Mouse (Mus musculus): ENCODE data around the gene Brca1.
"Not testable (repeated sequence)": the region's sequence is repeated elsewhere in the genome, so short reads cannot be mapped to it uniquely, and the experiment has no call there.

The Brca1 gene

DNA sequence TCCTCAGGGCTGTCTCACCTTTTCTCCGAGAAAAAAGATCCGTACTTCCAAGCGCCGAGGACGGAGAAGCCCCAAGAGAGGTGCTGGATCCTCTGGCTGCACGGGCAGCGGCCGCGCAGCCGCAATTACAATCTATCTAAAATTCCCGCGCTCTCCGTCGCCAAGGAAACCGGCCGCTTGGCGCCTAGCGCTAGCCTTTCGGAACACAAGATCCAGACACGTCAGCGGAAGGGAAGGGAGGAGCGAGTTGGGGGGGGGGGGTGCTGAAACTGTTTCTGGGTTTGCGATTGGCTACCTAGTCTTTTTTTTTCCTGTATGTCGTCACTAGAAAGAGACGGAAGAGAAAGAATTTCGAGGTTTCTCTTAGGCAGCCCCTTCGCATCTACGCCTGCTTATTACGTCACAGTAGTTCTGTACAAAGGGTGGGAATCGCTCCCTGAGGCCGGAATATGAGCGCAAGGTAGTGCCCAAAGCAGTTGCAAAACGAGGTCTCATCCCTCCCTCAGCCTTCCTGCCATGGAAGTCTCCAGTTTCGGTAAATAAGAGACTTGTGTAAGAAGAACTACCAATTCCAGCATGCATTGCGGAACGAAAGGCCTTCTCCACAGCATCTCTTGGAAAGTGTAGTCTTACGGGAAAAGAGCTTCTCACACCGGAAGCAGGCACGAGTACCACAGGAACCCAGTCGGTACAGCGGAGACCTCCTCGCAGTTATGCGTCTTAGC lies at the start of gene Brca1, which contains the start of gene Nbr1:
Gene Brca1, minus strand, starts transcription at position 205 of the 725 bp plus-strand sequence.
Gene Nbr1, plus strand, starts transcription at position 399 of the 725 bp plus-strand sequence.
- peak; percentile 98 for DNase-seq (ENCODE audit: low read depth, low spot score)

DNA sequence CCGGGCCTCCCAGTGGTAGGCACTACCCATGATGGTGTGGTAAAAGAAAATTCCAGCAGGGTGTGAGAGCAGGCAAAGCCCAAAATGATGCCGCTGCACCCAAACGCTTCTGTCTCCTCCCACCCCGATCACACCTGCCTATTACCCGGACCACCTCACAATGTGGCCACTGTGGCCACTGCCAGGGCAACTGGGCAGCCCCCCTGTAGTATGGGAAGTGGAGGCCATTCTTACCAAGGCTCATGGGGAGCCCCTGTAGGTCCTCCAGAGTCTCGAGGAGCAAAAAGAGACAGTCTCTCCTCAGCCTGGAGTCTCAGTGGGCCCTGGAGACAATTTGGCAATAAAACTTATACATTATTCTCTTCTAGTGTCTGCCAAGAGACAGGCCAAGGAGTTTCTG lies 47.4 kb upstream of the Brca1 start, which contains the start of gene Gm11634:
Gene Gm11634, minus strand, starts transcription at position 101 of the 400 bp plus-strand sequence.
- no peak for DNase-seq (ENCODE audit: low read depth, low spot score)

DNA sequence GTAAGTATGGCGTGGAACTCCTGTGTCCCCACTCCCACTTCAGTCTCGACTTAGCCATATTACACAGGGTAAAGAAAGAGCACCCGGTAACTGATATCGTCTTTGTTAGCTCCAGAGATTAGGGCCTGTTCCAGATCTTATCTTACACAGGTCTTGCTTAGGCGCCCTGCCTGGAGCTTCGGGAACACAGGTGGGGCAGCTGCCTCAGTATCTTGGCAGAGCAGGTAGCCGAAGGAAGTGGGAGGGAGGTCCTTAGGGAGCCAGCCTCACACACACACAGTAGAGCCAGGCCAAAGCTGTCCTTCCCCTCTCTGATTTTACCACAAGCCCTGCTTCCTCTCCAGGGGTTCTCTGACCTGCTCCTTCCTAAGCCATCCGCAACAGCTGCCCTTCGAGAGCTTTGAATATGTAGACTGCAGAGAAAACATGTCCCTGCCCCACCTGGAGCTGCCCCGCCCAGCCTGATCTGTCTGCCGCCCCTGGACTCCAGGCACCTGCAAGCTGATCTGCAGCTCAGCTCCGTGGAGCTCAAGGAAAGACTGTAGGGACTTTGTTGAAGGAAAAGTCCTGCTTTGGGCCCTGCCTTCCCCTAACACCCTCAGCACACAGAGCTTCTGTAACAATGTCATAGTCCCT lies 38.4 kb upstream of the Brca1 start:
- no peak for DNase-seq (ENCODE audit: low read depth, low spot score)

DNA sequence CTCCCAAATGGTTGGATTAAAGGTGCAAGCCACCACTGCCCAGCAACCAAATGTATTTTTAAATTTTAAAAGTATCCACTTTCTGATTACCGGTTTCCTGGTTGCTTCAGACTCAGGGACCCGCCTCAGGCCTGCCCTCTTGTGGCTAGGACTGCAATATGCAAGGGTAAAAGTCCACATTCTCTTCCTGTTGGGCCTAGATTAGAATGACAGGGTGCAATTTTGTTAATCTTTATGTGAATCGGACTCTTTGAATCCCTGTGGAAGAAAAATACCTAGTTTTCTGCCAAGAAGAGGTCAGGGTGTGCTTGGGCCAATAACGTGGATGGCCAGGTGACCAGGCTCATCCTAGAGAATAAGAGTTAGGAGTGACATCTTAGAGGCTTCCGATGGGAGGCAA lies 37.7 kb upstream of the Brca1 start:
- DNase-seq (ENCODE audit: low read depth, low spot score) = peak; percentile 38

DNA sequence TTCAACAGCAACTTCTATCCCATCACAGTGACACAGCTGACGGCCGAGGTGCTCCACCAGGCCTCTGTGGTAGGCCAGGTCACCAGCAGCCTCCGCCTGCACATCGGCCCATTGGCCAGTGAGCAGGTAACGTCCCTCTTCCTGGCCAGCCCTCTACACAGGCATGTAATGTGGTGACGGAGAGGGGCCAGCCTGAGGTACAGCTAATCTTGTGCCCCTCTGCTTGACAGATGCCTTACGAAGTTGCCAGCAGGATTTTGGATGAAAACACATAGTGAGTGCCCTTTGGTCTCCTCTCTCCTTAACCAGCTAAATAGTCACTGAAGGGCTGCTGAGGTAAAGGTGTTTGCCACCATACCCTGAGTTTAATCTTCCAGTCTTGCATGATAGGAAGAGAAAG lies 37.1 kb upstream of the Brca1 start:
- DNase-seq (ENCODE audit: low read depth, low spot score) = no peak

DNA sequence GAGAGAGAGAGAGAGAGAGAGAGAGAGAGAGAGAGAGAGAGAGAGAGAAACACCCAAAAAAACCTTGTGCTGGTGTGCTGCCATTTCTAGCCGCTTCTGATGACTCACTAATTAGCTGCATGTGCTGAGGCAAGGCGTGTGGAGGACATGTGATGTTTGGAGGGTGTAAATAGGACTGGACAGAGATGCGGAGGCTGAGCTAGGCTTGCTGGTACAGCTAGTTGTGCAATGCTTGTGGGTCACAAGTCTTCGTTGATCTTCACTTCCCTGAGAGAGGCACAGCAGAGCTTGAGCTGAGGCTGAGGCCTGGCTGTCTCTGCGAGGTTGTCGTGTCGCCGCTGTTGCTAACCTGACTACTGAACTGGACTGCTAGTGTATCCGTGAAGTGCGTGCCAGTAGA lies 35.9 kb upstream of the Brca1 start:
- DNase-seq (ENCODE audit: low read depth, low spot score) = no peak

DNA sequence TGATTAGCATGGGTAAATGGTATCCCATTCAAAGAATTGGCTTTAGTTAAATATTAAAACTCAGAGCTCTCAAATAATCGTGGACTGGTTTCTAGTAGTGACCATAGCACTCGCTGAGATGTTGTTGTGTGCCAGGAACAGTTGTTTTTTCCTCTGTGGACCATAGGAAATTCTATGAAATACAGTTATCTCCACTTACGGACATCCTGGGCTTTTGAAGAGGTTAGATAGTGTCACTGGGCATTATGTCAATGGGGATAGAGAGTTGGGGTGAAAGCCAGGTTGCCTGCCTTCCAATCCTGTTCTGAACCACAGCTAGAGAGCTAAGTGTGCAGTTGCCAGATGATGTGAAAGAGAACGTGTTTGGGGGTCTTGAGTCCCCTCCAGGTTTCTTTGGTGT lies 34.0 kb upstream of the Brca1 start:
- no peak for DNase-seq (ENCODE audit: low read depth, low spot score)

DNA sequence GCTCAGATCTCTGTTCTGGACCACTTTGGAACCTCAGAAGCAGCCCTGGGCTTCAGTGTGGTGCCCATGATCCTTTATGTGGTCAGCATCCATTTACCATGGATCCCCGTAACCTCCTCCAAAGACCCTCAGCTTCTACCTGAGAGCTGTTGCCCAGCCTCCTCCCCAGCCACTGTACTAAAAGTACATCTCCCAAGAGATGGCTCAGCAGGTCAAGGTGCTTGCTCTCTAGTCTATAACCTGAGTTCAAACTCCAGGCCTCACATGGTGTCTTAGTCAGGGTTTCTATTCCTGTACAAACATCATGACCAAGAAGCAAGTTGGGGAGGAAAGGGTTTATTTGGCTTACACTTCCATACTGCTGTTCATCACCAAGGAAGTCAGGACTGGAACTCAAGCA lies 33.3 kb upstream of the Brca1 start:
- not testable (repeated sequence) for DNase-seq (ENCODE audit: low read depth, low spot score)

DNA sequence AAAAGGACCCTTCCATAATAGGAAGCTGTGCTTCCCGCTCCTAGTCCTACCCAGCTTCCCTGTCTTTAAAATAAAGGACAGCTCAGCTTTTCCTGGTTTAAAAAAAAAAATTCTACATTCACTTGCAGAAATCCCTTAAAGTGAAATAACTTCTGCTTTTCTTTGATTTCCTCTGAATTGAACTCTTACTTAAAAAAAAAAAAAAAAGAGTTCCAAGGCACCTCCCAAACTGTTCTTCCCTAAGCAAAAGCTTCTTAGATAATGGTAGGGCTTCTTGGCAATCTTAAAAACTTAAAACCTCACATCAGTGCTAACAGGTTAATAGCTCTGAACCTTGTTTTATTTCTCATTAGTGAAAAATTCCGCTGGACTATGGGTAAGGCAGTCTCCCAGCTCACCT lies 31.4 kb upstream of the Brca1 start:
- DNase-seq (ENCODE audit: low read depth, low spot score) = no peak

DNA sequence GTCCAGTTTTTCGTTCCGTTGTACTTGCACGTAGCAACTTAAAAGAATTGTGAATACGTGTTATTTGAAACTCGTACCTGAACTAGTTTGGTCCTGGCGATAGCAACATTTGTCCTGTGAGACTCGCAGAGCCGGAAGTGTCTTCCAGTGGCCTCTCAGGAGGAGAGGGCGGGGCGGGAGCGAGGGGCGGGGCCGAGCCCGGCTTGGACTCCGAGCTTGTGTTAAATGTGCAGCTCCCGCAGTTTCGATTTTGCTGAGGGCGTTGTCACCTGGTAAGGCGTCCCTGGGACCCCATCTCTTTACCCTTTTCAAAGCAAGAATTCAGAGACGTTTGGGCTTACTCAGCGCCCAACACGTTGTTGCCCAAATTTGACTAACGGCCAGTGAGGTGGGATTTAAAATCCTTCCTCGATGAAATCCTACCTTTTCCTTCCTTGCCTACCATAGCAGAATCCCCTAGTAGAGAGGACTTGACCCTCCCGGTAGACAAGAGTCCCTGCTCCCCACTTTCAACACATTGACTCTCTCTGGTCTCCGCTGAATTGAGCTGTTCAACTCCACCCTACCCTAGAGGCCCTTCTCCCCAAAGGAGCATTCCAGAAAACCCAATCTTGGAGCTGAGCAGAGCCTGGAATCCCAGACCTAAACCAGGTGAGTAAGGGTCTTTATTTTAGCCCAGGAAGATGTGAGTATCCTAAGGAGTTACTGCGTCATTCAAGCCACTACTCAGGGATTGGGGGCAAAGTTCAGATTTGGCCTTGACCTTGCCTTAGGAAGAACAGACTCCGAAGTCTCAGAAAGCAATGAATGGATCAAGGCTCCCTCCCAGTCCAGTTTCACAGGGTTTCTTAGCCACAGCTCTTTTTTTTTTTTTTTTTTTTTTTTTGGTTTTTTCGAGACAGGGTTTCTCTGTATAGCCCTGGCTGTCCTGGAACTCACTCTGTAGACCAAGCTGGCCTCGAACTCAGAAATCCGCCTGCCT lies 30.6 kb upstream of the Brca1 start, which contains the start of gene Tmem106a:
Gene Tmem106a, plus strand, starts transcription at position 189 of the 982 bp plus-strand sequence.
- DNase-seq (ENCODE audit: low read depth, low spot score) = peak; percentile 35

DNA sequence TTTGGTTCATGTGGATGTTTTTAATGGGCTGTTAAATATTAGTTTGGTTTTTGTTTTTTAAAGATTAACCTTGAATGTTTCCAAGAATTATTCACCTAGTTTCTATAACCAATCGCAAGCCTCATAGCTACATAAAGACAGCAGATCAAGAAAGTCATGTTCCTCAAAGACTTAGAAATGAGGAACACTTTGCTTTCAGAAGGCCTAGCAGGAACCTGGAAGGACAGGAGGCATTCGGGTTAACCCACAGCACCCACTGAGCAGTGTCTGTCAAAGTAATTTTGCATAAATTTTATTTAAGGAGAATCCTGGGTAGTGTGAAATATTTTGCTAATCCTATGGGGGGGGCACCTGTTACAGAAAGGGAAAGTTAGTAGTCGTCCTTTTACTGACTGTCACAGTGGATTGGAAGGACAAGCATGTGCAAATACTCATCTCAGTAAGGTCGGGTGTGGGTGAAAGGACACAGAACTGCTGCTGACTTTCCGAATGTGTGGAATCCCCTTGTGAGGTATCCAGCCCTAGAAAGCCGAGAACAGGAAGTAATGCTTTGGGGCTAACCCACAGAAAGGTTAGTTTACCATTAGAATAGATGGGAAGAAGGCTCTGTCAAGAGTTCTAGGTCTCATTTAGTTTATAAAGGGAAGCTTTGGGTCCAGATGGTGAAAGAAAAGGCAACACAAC lies 29.5 kb upstream of the Brca1 start:
- no peak for DNase-seq (ENCODE audit: low read depth, low spot score)

DNA sequence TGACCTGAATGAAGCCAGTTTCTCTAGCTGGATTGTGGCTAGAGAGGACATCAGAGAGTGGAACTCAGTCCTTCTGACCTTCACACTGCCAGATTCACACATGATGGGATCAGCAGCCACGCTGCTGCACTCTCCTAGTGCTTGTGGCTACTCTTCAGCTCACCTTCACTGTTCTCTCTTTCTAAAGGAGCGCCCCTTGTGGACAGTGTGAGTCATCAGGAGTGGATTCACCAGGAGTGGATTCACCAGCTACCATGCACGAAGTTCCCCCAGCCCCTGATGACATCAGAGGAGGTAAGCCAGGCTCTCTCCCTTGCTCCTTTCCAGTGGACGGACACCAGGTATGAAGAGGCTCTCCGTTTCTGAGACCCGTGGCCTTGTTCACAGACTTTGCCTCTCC lies 24.4 kb upstream of the Brca1 start:
- DNase-seq (ENCODE audit: low read depth, low spot score) = no peak

DNA sequence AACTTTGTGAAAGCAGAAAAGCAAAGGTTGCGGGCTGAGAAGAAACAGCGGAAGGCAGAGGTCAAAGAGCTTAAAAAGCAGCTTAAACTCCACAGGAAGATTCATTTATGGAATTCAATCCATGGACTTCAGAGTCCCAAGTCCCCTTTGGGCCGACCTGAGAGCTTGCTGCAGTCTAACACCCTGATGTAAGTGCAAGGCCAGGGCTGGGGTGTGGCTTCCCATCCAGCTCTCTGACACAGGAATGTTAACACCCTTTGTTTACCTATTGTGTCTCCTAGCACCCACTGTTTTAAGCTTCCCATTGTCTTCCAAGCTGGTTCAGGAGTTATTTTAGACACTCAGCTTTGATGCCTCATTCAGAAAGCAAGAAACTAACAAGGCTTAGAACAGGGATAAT lies 16.7 kb upstream of the Brca1 start:
- no peak for DNase-seq (ENCODE audit: low read depth, low spot score)

DNA sequence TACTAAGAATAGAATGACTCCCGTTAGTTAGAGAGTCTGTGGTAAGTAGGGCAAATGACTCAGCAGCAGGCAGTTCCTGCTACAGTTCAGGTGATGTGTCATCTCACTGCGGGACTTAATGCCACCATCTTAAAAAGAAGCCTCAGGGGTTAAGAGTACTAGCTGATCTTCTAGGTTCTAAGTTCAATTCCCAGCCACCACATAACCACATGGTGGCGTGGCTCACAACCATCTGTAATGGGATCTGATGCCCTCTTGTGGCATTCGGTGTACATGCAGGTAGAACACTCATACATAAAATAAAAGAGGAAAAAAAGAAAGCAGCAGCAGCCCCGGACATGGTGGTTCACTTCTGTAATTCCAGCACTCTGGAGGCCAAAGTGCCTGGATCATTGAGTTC lies 10.6 kb upstream of the Brca1 start:
- peak; percentile 66 for DNase-seq (ENCODE audit: low read depth, low spot score)

DNA sequence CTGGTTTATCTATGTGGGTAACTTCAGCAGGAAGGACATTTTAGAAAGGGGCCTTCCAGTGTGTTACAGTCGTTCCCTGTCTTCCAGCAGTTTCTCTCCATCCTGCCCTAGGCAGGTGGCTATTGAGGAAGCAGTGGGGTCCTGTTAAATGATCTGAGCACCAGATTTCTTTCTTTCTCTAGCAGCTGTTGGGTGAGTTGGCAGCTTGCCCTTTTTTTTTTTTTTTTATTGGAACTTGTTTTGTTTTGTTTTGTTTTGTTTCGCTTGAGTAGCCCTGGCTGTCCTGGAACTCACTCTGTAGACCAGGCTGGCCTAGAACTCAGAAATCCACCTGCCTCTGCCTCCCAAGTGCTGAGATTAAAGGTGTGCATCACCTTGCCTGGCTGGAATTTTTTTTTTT lies 5.2 kb upstream of the Brca1 start:
- DNase-seq (ENCODE audit: low read depth, low spot score) = no peak

DNA sequence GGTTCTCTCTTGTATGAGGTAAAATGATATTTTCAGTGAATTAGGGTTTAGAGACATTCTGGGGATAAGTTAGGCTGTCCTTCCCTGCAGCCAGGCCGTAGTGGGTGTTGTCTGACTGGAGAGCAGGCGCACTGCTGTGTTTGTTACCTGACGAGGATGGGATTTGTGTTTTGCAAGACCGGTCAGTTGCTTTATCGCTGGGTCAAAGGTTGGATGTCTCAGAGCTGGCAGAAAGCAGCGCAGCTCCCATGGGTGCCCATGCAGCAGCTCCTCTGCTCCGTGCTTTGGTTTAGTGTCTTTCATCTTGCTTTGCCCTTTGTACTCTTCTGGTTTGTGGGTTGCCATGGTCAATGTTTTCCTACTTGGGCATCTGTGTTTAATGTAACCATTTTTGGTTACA lies 4.8 kb upstream of the Brca1 start:
- no peak for DNase-seq (ENCODE audit: low read depth, low spot score)

DNA sequence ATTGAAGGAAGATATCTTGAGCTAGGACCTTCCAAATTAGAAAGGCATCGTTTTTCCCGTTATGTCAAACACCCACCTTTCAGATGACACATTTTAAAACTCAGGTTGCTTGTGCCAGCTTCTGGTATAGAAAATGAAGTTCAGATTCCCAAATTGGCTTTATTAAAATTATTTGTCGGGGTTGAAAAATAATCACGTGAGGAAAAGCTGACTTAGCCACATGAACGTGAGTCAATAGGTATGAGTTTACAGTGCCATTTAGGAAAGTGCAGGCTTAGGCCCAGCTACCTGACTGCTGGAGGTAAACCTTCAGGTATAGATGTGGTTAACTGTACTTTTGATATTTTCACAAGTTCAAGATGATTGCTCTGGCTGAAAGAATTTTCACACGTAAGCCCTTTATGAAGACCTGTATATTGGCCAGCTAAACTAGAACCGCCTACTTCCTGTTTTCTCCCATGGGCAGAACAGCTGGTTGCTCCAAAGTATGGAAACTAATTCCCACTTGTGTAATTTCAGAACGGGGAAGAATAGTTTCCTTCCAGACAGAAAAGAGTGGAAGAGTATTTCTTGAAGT lies 1.7 kb upstream of the Brca1 start:
- DNase-seq (ENCODE audit: low read depth, low spot score) = peak; percentile 2

DNA sequence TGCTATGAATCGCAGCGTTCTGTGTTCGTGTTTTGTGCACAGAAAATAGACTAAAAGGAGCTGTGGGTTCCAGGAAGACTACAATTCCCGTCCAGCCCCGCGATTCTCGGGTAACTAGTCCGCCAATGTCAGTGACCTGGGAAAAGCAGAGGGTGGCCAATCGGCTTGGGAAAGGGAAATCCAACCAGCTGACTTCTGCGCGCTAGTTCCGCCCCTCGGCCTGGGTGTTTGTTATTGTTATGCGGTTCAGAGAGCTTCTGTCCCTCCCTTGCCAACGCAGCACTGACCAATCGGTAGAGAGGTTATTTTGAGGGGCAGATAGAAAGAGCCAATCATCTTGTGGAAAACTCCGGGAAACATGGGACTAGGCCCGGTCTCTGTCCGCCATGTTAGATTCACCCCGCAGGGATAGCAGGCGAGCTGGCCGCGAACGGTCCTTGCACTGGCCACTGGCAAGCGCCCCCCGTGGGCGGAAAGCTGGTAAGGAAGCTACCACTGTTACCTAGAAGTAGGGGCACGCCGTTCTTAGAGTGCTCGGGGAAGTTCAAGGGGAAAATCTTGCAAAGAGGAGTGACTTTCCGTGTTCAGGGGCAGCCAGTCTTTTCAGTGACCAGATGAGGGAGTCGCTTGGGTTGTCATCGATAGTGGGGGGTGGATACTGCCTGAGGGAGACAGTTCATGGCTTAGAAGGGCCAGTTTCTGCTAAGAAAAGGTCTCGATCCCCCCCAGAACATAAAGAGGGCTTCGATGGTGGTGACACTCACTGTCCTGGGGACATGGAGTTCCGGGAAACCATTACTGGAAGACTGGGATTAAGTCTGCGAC lies 933 bp upstream of the Brca1 start:
- peak; percentile 99 for DNase-seq (ENCODE audit: low read depth, low spot score)

DNA sequence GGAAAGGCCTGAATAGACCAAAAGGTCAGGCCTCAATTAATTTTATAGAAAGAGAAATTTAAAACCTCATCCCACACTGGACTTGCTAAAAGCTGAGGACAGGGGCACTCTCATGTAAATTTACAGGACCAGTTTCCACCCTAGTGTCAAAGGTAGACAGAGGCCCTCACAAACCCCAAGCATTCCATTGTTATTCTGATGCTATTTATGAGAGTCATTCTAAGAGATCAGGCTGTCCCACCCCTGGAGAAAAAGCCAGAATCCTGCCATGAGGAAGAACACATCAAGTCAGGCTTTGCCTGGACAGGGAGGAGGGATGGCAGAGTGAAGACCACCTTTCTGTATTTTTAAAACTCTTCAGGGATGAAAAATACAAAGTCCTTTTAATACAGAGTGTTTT lies 3.2 kb downstream of the Brca1 start:
- no peak for DNase-seq (ENCODE audit: low read depth, low spot score)

DNA sequence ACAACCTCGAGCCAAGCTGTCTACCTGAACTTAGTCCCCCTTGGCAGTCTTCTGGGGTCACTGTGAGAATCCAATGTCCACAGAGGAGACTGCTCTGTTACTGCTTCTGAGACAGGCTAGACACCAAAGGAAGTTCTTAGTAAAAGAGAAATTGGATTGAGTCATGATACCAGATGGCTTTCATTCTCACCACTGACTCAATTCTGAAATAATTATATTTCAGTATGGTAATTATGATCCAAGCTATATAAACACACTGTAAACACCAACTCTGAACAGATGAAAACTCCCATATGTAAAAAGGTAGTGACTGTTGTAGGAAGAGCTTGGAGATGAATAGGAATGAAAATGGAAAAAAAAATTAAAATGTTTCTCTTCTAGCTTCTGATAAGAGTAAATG lies 7.6 kb downstream of the Brca1 start:
- no peak for DNase-seq (ENCODE audit: low read depth, low spot score)

All from forelimb bud, embryonic 11.5 days (tissue).